Mouse (Mus musculus) limb, embryonic 15.5 days (tissue): Measurements from ENCODE around the gene Fbxo21. TPM values are rescaled to one million over a fixed set of nuclear protein-coding genes. Genes with fewer than 3 reads are reported as not detected.

ENCODE experiments used
- ATAC-seq: fragments of 200-750 bp; cut with Nextera tagmentation; 2 replicates; pipeline ENCODE4 v1.8.0; 2017; ENCODE audit warnings: low read depth, moderate TSS enrichment; ENCODE audit not compliant: insufficient number of reproducible peaks, low FRiP score, low TSS enrichment
- H3K27ac ChIP-seq: fragments of 300-500 bp; sonication (generic); 2 replicates; pipeline ENCODE4 v1.5.1; 2015; ENCODE audit warnings: moderate library complexity, mild to moderate bottlenecking, inconsistent platforms
- H3K27me3 ChIP-seq: fragments of 300-500 bp; sonication (generic); 2 replicates; pipeline ENCODE4 v1.6.1; 2015; ENCODE audit warnings: inconsistent platforms
- H3K36me3 ChIP-seq: fragments of 300-500 bp; sonication (generic); 2 replicates; pipeline ENCODE4 v1.6.1; 2015; ENCODE audit warnings: inconsistent platforms
- H3K4me1 ChIP-seq: fragments of 300-500 bp; sonication (generic); 2 replicates; pipeline ENCODE4 v1.6.1; 2015; ENCODE audit warnings: inconsistent platforms
- H3K4me2 ChIP-seq: fragments of 300-500 bp; sonication (generic); 2 replicates; pipeline ENCODE4 v1.6.1; 2015; ENCODE audit warnings: mild to moderate bottlenecking, inconsistent platforms
- H3K4me3 ChIP-seq: fragments of 300-500 bp; sonication (generic); 2 replicates; pipeline ENCODE4 v1.5.1; 2015; ENCODE audit warnings: mild to moderate bottlenecking, inconsistent platforms
- H3K9ac ChIP-seq: fragments of 300-500 bp; sonication (generic); 2 replicates; pipeline ENCODE4 v1.6.1; 2015; ENCODE audit warnings: inconsistent platforms
- H3K9me3 ChIP-seq: fragments of 300-500 bp; sonication (generic); 2 replicates; pipeline ENCODE4 v1.6.1; 2016; ENCODE audit warnings: inconsistent platforms
- WGBS: fragments of 180-500 bp; shearing (Covaris S2); methylation state at CpG from one replicate; pipeline ENCODE4 v1.1.7; 2015; 5-methylcytosine and 5-hydroxymethylcytosine counted together
- polyA plus RNA-seq: library from polyadenylated mRNA; unstranded; fragments of >200 nt; fragmentation: Nextera tagmentation; extraction: Ambion mirVana; gene quantifications from 2 replicates; pipeline ENCODE4 v1.2.1, GENCODE M21; 2015

The Fbxo21 gene
- polyA plus RNA-seq, 1 experiment from 2014 or later, result 49.2 TPM

GRCm38 (mm10) chr5:118002059-118002458, 25.5 kb downstream of the Fbxo21 start:
- Histone ChIP-seq H3K27me3 (no peaks in the 10 kb centered on the region), H3K4me3 (no peak overlapping the region), H3K36me3 (peaks cover 89% of the 10 kb centered on the region), H3K9me3 (no peaks in the 10 kb centered on the region), H3K9ac (no peak overlapping the region), H3K4me1 (0 out of 2 replicates have a peak, but pooled peaks cover 2% of the 10 kb centered on the region), H3K4me2 (no peak overlapping the region), H3K27ac (no peak overlapping the region)
- ATAC-seq, result no peak
- WGBS, result 41% methylated on average over 9 of the region's 9 CpGs

GRCm38 (mm10) chr5:118004619-118005018, 28.1 kb downstream of the Fbxo21 start:
- H3K27ac ChIP-seq, result no peak overlapping the region
- no peaks in the 10 kb centered on the region for H3K9me3 ChIP-seq
- no peak overlapping the region for H3K4me2 ChIP-seq
- H3K4me1 ChIP-seq, result no peaks in the 10 kb centered on the region
- 75% methylated on average over 8 of the region's 8 CpGs for WGBS
- H3K4me3 ChIP-seq, result no peak overlapping the region
- no peak overlapping the region for H3K9ac ChIP-seq
- no peak for ATAC-seq
- peaks cover 89% of the 10 kb centered on the region for H3K36me3 ChIP-seq
- H3K27me3 ChIP-seq, result no peaks in the 10 kb centered on the region

- H3K4me1 ChIP-seq, result no peaks in the 10 kb centered on the region
- no peak overlapping the region for H3K4me3 ChIP-seq
- no peak overlapping the region for H3K27ac ChIP-seq
- no peak overlapping the region for H3K4me2 ChIP-seq
- 83% methylated on average over 1 of the region's 1 CpGs for WGBS
- no peak for ATAC-seq
- no peaks in the 10 kb centered on the region for H3K9me3 ChIP-seq
- H3K36me3 ChIP-seq, result peaks cover 80% of the 10 kb centered on the region
- no peaks in the 10 kb centered on the region for H3K27me3 ChIP-seq
- H3K9ac ChIP-seq, result no peak overlapping the region
Measured at GRCm38 (mm10) chr5:118005728-118006127, 29.2 kb downstream of the Fbxo21 start.

- WGBS, result 93% methylated on average over 13 of the region's 13 CpGs
- no peaks in the 10 kb centered on the region for H3K27me3 ChIP-seq
- no peak overlapping the region for H3K4me3 ChIP-seq
- 0 out of 2 replicates have a peak, but pooled peaks cover 2% of the 10 kb centered on the region for H3K4me1 ChIP-seq
- H3K36me3 ChIP-seq, result peaks cover 54% of the 10 kb centered on the region
- no peak overlapping the region for H3K4me2 ChIP-seq
- 0 out of 2 replicates have a peak overlapping the region, but pooled peaks have one; percentile 2 for H3K27ac ChIP-seq
- H3K9me3 ChIP-seq, result no peaks in the 10 kb centered on the region
- ATAC-seq, result no peak
- no peak overlapping the region for H3K9ac ChIP-seq
Measured at GRCm38 (mm10) chr5:118008344-118008743, 31.8 kb downstream of the Fbxo21 start.

GRCm38 (mm10) chr5:118010872-118011271, 34.3 kb downstream of the Fbxo21 start:
- Histone ChIP-seq H3K9ac (no peak overlapping the region), H3K27me3 (no peaks in the 10 kb centered on the region), H3K27ac (no peak overlapping the region), H3K36me3 (peaks cover 37% of the 10 kb centered on the region), H3K4me1 (peaks cover 9% of the 10 kb centered on the region; the same call in 1 of the 2 replicates), H3K4me3 (no peak overlapping the region), H3K4me2 (no peak overlapping the region), H3K9me3 (no peaks in the 10 kb centered on the region)
- 89% methylated on average over 7 of the region's 7 CpGs for WGBS
- ATAC-seq, result no peak

GRCm38 (mm10) chr5:118011796-118012195, 35.3 kb downstream of the Fbxo21 start:
- peaks cover 9% of the 10 kb centered on the region; the same call in 1 of the 2 replicates for H3K4me1 ChIP-seq
- H3K27ac ChIP-seq, result no peak overlapping the region
- no peaks in the 10 kb centered on the region for H3K27me3 ChIP-seq
- 71% methylated on average over 7 of the region's 7 CpGs for WGBS
- H3K36me3 ChIP-seq, result peaks cover 28% of the 10 kb centered on the region
- no peak overlapping the region for H3K4me3 ChIP-seq
- H3K4me2 ChIP-seq, result no peak overlapping the region
- H3K9me3 ChIP-seq, result no peaks in the 10 kb centered on the region
- H3K9ac ChIP-seq, result no peak overlapping the region
- ATAC-seq, result no peak

- Histone ChIP-seq H3K4me1 (peaks cover 9% of the 10 kb centered on the region; the same call in 1 of the 2 replicates), H3K36me3 (no peaks in the 10 kb centered on the region), H3K27ac (no peak overlapping the region), H3K9ac (no peak overlapping the region), H3K4me3 (no peak overlapping the region), H3K9me3 (no peaks in the 10 kb centered on the region), H3K4me2 (no peak overlapping the region), H3K27me3 (no peaks in the 10 kb centered on the region)
- ATAC-seq, result no peak
- 20% methylated on average over 12 of the region's 12 CpGs for WGBS
Measured at GRCm38 (mm10) chr5:118015028-118015427, 38.5 kb downstream of the Fbxo21 start.

- H3K27me3 ChIP-seq, result no peaks in the 10 kb centered on the region
- H3K4me3 ChIP-seq, result no peak overlapping the region
- no peak overlapping the region for H3K9ac ChIP-seq
- no peak overlapping the region for H3K4me2 ChIP-seq
- H3K9me3 ChIP-seq, result no peaks in the 10 kb centered on the region
- ATAC-seq, result no peak
- 76% methylated on average over 2 of the region's 2 CpGs for whole genome bisulfite sequencing
- H3K27ac ChIP-seq, result no peak overlapping the region
- H3K4me1 ChIP-seq, result peaks cover 9% of the 10 kb centered on the region; the same call in 1 of the 2 replicates
- H3K36me3 ChIP-seq, result no peaks in the 10 kb centered on the region
Measured at GRCm38 (mm10) chr5:118015669-118016068, 39.1 kb downstream of the Fbxo21 start.

- no peak overlapping the region for H3K4me2 ChIP-seq
- H3K4me1 ChIP-seq, result peaks cover 7% of the 10 kb centered on the region; the same call in 1 of the 2 replicates
- H3K36me3 ChIP-seq, result no peaks in the 10 kb centered on the region
- H3K9me3 ChIP-seq, result no peaks in the 10 kb centered on the region
- no peak for ATAC-seq
- 51% methylated on average over 5 of the region's 5 CpGs for WGBS
- H3K9ac ChIP-seq, result no peak overlapping the region
- no peak overlapping the region for H3K27ac ChIP-seq
- H3K27me3 ChIP-seq, result no peaks in the 10 kb centered on the region
- H3K4me3 ChIP-seq, result no peak overlapping the region
Measured at GRCm38 (mm10) chr5:118017527-118017926, 41.0 kb downstream of the Fbxo21 start.

- Histone ChIP-seq H3K4me2 (no peak overlapping the region), H3K27ac (no peak overlapping the region), H3K4me1 (peaks cover 4% of the 10 kb centered on the region; the same call in 1 of the 2 replicates), H3K9me3 (no peaks in the 10 kb centered on the region), H3K4me3 (no peak overlapping the region), H3K9ac (no peak overlapping the region), H3K36me3 (no peaks in the 10 kb centered on the region), H3K27me3 (no peaks in the 10 kb centered on the region)
- ATAC-seq, result no peak
- 53% methylated on average over 11 of the region's 11 CpGs for WGBS
Measured at GRCm38 (mm10) chr5:118019905-118020304, 43.4 kb downstream of the Fbxo21 start.

- H3K4me1 ChIP-seq, result peaks cover 20% of the 10 kb centered on the region
- H3K27ac ChIP-seq, result no peak overlapping the region
- H3K27me3 ChIP-seq, result peaks cover 29% of the 10 kb centered on the region
- no peaks in the 10 kb centered on the region for H3K36me3 ChIP-seq
- H3K9me3 ChIP-seq, result no peaks in the 10 kb centered on the region
- ATAC-seq, result no peak
- H3K9ac ChIP-seq, result no peak overlapping the region
- H3K4me3 ChIP-seq, result no peak overlapping the region
- no peak overlapping the region for H3K4me2 ChIP-seq
- WGBS, result 90% methylated on average over 3 of the region's 3 CpGs
Measured at GRCm38 (mm10) chr5:118023053-118023452, 46.5 kb downstream of the Fbxo21 start.

- H3K27me3 ChIP-seq, result peaks cover 57% of the 10 kb centered on the region
- ATAC-seq, result no peak
- H3K4me1 ChIP-seq, result peaks cover 38% of the 10 kb centered on the region
- H3K4me3 ChIP-seq, result no peak overlapping the region
- no peak overlapping the region for H3K9ac ChIP-seq
- no peaks in the 10 kb centered on the region for H3K9me3 ChIP-seq
- H3K36me3 ChIP-seq, result no peaks in the 10 kb centered on the region
- no peak overlapping the region for H3K27ac ChIP-seq
- 8% methylated on average over 12 of the region's 12 CpGs for WGBS
- H3K4me2 ChIP-seq, result no peak overlapping the region
Measured at GRCm38 (mm10) chr5:118025880-118026279, 49.4 kb downstream of the Fbxo21 start.

- WGBS, result 3% methylated on average over 13 of the region's 13 CpGs
- H3K4me2 ChIP-seq, result 0 out of 2 replicates have a peak overlapping the region, but pooled peaks have one; percentile 100
- no peaks in the 10 kb centered on the region for H3K36me3 ChIP-seq
- H3K27ac ChIP-seq, result no peak overlapping the region
- no peak for ATAC-seq
- no peaks in the 10 kb centered on the region for H3K9me3 ChIP-seq
- no peak overlapping the region for H3K9ac ChIP-seq
- H3K27me3 ChIP-seq, result peaks cover 62% of the 10 kb centered on the region
- H3K4me3 ChIP-seq, result no peak overlapping the region
- peaks cover 42% of the 10 kb centered on the region for H3K4me1 ChIP-seq
Measured at GRCm38 (mm10) chr5:118026343-118026742, 49.8 kb downstream of the Fbxo21 start.
